Mouse (Mus musculus) cerebellum, postnatal 4 days (tissue): ENCODE measurements around the gene Sell.
"Not testable (repeated sequence)": the region's sequence is repeated elsewhere in the genome, so short reads cannot be mapped to it uniquely, and the experiment has no call there.

Experiments used
- DNase-seq, 2 experiments: peaks; one replicate each; pipeline ENCODE4 v3.0.0; 2022; ENCODE audit warnings: low spot score in 2 of 2, mixed read lengths in 1 of 2

The Sell gene

GRCm38 (mm10) chr1:164061925-164062324 is at the start of gene Sell:
Gene Sell (plus strand): TSS chr1:164061982.
- no peak for DNase-seq

GRCm38 (mm10) chr1:164014616-164015015 is 47.2 kb upstream of the Sell start:
- DNase-seq, result no peak

GRCm38 (mm10) chr1:164018221-164018896 is 43.4 kb upstream of the Sell start:
- DNase-seq, result no peak

DNA sequence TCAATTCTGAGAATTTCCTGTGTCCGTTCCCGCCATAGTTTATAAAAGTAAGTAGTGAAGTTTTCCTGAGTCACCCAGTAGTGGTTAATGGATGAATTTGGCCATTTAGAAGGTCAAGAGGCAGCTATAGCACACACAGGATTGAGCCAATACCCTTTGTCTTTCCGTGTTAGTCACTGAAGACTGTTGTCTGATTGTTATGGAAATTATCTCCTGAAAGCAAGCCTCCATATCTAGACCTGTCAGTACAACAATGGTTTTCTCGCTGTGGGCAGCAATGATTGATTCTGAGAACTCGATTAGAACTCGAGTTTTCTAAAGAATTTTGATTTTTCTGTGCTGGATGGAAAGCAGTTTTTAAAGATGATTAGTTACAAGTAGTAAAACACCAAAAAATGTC is 42.0 kb upstream of the Sell start:
- no peak for DNase-seq

- not testable (repeated sequence) for DNase-seq
Observed at GRCm38 (mm10) chr1:164020746-164021145, 41.0 kb upstream of the Sell start.

- not testable (repeated sequence) for DNase-seq
Observed at GRCm38 (mm10) chr1:164022106-164022505, 39.7 kb upstream of the Sell start.

GRCm38 (mm10) chr1:164025685-164026084 is 36.1 kb upstream of the Sell start:
- DNase-seq, result no peak

- no peak for DNase-seq
Observed at GRCm38 (mm10) chr1:164027416-164027815, 34.4 kb upstream of the Sell start.

DNA sequence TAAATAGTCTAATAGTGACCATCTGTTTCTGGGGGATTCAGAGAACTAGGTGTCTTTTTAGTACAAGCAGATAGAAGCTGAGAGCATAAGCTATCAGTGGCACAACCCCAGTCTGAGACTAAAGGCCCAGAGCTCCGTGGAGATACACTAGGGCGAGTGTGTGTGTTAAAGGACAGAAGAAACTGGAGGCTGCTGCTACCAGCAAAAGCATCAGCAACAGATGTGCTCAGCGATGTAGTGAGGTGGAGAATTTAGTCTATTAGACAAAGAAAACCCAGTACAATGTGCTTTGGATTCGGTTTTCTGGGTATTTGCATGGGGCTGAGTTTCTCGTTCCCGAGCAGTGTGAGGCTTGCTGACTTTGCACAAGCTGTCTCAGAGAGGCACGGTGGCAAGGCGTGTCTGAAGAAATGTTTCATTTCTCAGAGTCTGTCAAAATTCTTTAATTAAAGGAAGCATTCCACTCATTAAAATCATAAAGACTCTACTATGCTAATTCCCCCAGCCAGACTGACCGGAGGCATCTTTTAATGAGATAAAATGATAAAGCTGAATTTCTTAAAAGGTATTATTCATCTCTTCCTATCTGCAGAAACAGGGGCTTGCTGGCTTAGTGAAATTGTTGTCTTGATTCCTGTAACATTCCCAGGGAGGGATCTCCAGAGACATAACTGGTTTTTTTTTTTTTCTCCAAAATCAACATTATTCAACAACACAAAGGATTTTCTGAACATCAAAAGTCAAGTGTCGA is 21.2 kb upstream of the Sell start:
- no peak for DNase-seq

GRCm38 (mm10) chr1:164043549-164043948 is 18.2 kb upstream of the Sell start:
- DNase-seq, result no peak

GRCm38 (mm10) chr1:164047934-164048333 is 13.8 kb upstream of the Sell start, which contains the start of gene Sele:
Gene Sele (plus strand): TSS chr1:164048234.
- DNase-seq, result no peak

DNA sequence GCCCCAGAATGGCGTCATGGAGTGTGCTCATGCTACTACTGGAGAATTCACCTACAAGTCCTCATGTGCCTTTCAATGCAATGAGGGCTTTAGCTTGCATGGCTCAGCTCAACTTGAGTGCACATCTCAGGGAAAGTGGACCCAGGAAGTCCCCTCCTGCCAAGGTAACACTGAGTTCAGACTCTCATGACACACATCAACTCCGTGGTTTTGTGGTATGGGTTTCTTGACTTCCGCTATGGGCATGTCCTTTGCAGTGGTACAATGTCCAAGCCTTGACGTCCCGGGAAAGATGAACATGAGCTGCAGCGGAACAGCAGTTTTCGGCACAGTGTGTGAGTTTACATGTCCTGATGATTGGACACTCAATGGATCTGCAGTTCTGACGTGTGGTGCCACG is 8.2 kb upstream of the Sell start:
- no peak for DNase-seq

DNA sequence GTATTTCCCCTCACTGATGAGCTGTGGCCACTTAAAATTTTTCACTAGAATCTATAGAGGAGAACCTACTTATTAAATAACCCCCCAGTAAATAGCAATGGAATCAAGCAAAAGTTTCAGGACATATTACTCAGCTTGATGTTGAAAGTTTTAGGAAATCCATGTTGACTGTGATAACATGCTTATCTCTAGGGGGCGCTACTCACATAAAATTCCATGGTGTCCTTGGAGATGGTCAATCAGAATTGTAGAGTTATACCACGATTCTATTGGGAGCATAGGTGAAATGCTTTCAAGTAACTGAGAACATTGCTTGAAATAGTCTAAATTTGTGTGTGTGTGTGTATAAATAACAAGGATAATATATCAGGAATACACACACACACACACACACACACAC is 7.0 kb upstream of the Sell start:
- DNase-seq, result no peak

DNA sequence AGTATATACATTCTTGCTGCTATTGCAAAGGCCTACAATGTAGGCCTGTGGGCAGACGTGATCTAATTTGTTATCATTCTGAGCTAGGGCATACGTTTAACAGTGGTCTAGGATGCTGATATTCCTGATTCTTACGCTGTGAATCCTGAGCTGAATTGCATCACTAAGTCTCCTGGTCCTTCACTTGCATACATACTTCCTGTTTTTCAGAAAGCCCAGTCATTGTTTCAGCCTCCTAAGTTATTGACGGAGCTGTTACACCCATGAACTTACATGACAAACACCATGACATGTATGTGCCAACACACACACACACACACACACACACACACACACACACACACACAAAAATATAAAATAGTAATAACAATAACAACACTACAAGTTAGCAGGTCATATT is 1.7 kb upstream of the Sell start:
- no peak for DNase-seq

DNA sequence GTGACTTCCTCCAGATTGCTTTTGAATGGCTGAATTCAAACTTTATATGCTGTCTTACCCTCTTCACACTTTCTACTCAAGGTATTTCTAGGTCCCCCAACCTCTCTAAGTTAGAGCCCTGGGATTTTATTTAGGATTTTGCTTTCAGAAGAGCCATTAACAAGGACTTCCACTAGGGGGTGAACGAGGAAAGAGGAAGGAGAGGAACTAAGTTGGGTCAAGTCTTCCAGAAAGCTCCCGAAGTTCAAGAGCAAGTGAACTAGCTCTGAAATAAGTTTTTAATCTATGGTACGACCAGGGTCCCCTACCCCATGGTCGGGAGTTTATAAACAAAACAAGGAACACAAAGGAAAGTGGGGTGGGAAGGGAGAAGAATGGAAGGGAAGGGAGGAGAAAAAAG is 504 bp upstream of the Sell start:
- DNase-seq, result no peak

DNA sequence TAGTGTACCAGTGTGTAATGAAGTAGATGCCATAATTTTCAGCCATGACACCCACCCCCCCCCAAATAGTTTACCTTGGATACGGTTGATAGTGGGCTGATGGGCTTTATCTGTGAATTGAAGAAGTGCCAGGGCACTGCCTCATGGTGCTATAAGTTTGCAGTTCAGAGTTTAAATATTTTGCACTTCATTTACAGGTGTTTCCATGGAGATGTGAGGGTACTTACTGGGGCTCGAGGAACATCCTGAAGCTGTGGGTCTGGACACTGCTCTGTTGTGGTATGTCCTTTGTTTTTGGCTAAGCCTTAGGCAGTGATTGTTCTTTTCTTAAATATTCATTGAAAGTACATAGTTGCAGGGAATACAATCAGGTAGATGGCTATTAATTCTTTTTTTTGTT is 1.1 kb downstream of the Sell start:
- DNase-seq, result no peak

- no peak for DNase-seq
Observed at GRCm38 (mm10) chr1:164063745-164064144, 2.0 kb downstream of the Sell start.

- DNase-seq, result no peak
Observed at GRCm38 (mm10) chr1:164069261-164069660, 7.5 kb downstream of the Sell start.

GRCm38 (mm10) chr1:164070461-164070860 is 8.7 kb downstream of the Sell start:
- no peak for DNase-seq

DNA sequence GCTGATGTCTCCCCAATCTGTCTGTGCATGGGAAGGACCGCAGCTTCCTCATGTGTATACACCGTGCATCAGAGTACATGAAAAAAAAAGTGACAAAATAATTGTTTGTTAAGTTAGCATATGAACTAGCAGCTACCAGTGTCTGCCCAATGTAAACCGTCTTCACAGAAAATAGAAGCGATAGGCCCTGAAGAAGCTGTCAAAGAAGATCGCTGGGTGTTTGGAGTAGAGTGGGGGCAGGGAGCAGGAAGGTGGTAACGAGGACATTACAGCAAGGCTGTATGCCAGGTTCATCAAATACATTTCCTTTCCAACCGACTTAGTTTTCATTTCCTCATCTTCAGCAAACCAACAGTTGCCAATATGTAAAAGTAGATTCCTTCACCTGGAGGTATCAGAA is 9.3 kb downstream of the Sell start:
- DNase-seq, result no peak

DNA sequence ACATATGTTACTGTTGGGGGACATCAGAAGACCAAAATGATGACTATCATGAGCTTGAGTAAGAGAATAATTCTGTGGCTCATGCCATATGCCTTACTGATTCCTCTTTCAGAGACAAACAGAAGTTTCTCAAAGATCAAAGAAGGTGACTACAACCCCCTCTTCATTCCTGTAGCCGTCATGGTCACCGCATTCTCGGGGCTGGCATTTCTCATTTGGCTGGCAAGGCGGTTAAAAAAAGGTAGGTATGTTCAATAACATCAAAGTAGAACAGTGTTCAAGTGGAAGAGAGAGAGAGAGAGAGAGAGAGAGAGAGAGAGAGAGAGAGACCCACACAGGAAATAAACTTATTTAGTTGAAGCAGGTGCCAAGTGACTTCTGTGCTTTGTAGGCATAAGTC is 10.2 kb downstream of the Sell start:
- DNase-seq, result no peak

DNA sequence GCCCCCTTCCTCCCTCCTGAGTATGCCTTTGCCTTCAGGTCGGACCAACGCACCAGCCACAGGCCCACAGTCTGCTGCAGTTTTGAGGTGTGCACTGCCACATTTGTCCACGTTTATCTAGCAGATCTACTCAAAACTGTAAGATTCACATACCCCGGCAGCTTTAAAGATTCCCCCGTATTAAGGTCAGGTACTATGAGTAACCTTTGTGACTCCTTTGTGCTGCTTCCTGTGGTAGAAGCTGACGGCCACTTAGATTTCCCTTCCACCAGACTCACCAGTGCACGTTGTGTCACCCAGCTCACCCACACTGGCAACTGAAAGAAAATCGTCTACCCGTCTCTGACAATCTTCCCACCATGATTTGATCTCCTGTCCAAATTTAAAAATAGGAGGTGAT is 11.3 kb downstream of the Sell start:
- DNase-seq, result no peak

- no peak for DNase-seq
Observed at GRCm38 (mm10) chr1:164073803-164074202, 12.0 kb downstream of the Sell start.
